Mouse (Mus musculus) heart, embryonic 11.5 days (tissue): ENCODE measurements around the gene Mettl24. TPM values are rescaled to one million over a fixed set of nuclear protein-coding genes. Genes with fewer than 3 reads are reported as not detected.

Experiments
- ATAC-seq: fragments of 200-750 bp; cut with Nextera tagmentation; replicated peaks from 2 replicates; pipeline ENCODE4 v1.8.0; 2017; ENCODE audit warnings: moderate library complexity; ENCODE audit not compliant: insufficient number of reproducible peaks, low FRiP score, low TSS enrichment
- H3K27ac ChIP-seq: fragments of 300-500 bp; sonication (generic); 2 replicates; pipeline ENCODE4 v1.5.1; 2014; ENCODE audit warnings: mild to moderate bottlenecking, low read depth, low read length
- H3K27me3 ChIP-seq: fragments of 300-500 bp; sonication (generic); 2 replicates; pipeline ENCODE4 v1.6.1; 2014; ENCODE audit warnings: mild to moderate bottlenecking, low read length, mixed read lengths; ENCODE audit not compliant: control insufficient read depth, insufficient read depth
- H3K36me3 ChIP-seq: fragments of 300-500 bp; sonication (generic); 2 replicates; pipeline ENCODE4 v1.6.1; 2014; ENCODE audit warnings: mild to moderate bottlenecking, low read length, moderate library complexity, mixed read lengths; ENCODE audit not compliant: control insufficient read depth, insufficient read depth
- H3K4me1 ChIP-seq: fragments of 300-500 bp; sonication (generic); 2 replicates; pipeline ENCODE4 v1.6.1; 2014; ENCODE audit warnings: low read length; ENCODE audit not compliant: control insufficient read depth, insufficient read depth
- H3K4me2 ChIP-seq: fragments of 300-500 bp; sonication (generic); 2 replicates; pipeline ENCODE4 v1.6.1; 2014; ENCODE audit warnings: mild to moderate bottlenecking, moderate library complexity
- H3K4me3 ChIP-seq: fragments of 300-500 bp; sonication (generic); 2 replicates; pipeline ENCODE4 v1.5.1; 2014; ENCODE audit warnings: low read depth, low read length
- H3K9ac ChIP-seq: fragments of 300-500 bp; sonication (generic); 2 replicates; pipeline ENCODE4 v1.6.1; 2014; ENCODE audit warnings: mild to moderate bottlenecking, low read depth, low read length, moderate library complexity
- H3K9me3 ChIP-seq: fragments of 300-500 bp; sonication (generic); replicated peaks from 2 replicates; pipeline ENCODE4 v1.6.1; 2016; ENCODE audit warnings: low read length; ENCODE audit not compliant: control insufficient read depth
- WGBS: fragments of 180-500 bp; shearing (Covaris S2); extraction: QIAGEN DNeasy Blood & Tissue Kit; methylation state at CpG from one replicate; pipeline ENCODE4 v1.1.7; 2014; ENCODE audit not compliant: insufficient replicate concordance; 5-methylcytosine and 5-hydroxymethylcytosine counted together
- polyA plus RNA-seq: library from polyadenylated mRNA; unstranded; fragments of >200 nt; fragmentation: Nextera tagmentation; extraction: Ambion mirVana; gene quantifications from 2 replicates; pipeline ENCODE4 v1.2.1, GENCODE M21; 2014

The Mettl24 gene
- polyA plus RNA-seq, 1 experiment from 2014 or later = 2.0 TPM

GRCm38 (mm10) chr10:40847176-40847874 lies 164.2 kb downstream of the Mettl24 start:
- Histone ChIP-seq H3K9ac (no peak overlapping the region), H3K27me3 (no peaks in the 10 kb centered on the region), H3K36me3 (peaks cover 8% of the 10 kb centered on the region; the same call in 1 of the 2 replicates), H3K27ac (no peak overlapping the region), H3K9me3 (no peaks in the 10 kb centered on the region), H3K4me1 (peaks cover 6% of the 10 kb centered on the region; the same call in 1 of the 2 replicates), H3K4me2 (no peak overlapping the region), H3K4me3 (no peak overlapping the region)
- no peak for ATAC-seq
- WGBS = 94% methylated on average over 10 of the region's 10 CpGs

GRCm38 (mm10) chr10:40850644-40851043 lies 167.6 kb downstream of the Mettl24 start:
- Histone ChIP-seq H3K27ac (no peak overlapping the region), H3K4me2 (no peak overlapping the region), H3K27me3 (no peaks in the 10 kb centered on the region), H3K4me1 (no peaks in the 10 kb centered on the region), H3K4me3 (no peak overlapping the region), H3K9ac (no peak overlapping the region), H3K36me3 (0 out of 2 replicates have a peak, but pooled peaks cover 2% of the 10 kb centered on the region), H3K9me3 (no peaks in the 10 kb centered on the region)
- ATAC-seq = no peak
- 89% methylated on average over 2 of the region's 2 CpGs for WGBS

- Histone ChIP-seq H3K4me1 (no peaks in the 10 kb centered on the region), H3K27ac (no peak overlapping the region), H3K4me2 (no peak overlapping the region), H3K9ac (no peak overlapping the region), H3K9me3 (no peaks in the 10 kb centered on the region), H3K27me3 (no peaks in the 10 kb centered on the region), H3K4me3 (no peak overlapping the region), H3K36me3 (peaks cover 2% of the 10 kb centered on the region; the same call in 1 of the 2 replicates)
- no peak for ATAC-seq
These were observed 168.1 kb downstream of the Mettl24 start for GRCm38 (mm10) chr10:40851138-40851537.

- no peaks in the 10 kb centered on the region for H3K4me1 ChIP-seq
- H3K4me2 ChIP-seq = no peak overlapping the region
- H3K27ac ChIP-seq = no peak overlapping the region
- WGBS = 56% methylated on average over 2 of the region's 2 CpGs
- H3K27me3 ChIP-seq = no peaks in the 10 kb centered on the region
- H3K9ac ChIP-seq = no peak overlapping the region
- H3K4me3 ChIP-seq = no peak overlapping the region
- no peaks in the 10 kb centered on the region for H3K9me3 ChIP-seq
- H3K36me3 ChIP-seq = no peaks in the 10 kb centered on the region; the same call in 1 of the 2 replicates
- ATAC-seq = no peak
These were observed 172.5 kb downstream of the Mettl24 start for GRCm38 (mm10) chr10:40855616-40856015.

- WGBS = 81% methylated on average over 7 of the region's 7 CpGs
- no peaks in the 10 kb centered on the region for H3K27me3 ChIP-seq
- H3K4me3 ChIP-seq = no peak overlapping the region
- no peak overlapping the region for H3K9ac ChIP-seq
- H3K36me3 ChIP-seq = no peaks in the 10 kb centered on the region; the same call in 1 of the 2 replicates
- no peaks in the 10 kb centered on the region for H3K9me3 ChIP-seq
- H3K27ac ChIP-seq = no peak overlapping the region
- H3K4me1 ChIP-seq = no peaks in the 10 kb centered on the region
- H3K4me2 ChIP-seq = no peak overlapping the region
- ATAC-seq = no peak
These were observed 173.6 kb downstream of the Mettl24 start for GRCm38 (mm10) chr10:40856703-40857102.

GRCm38 (mm10) chr10:40857599-40857998 lies 174.5 kb downstream of the Mettl24 start:
- no peak for ATAC-seq
- H3K27ac ChIP-seq = no peak overlapping the region
- H3K4me1 ChIP-seq = no peaks in the 10 kb centered on the region
- 77% methylated on average over 8 of the region's 8 CpGs for WGBS
- H3K4me2 ChIP-seq = no peak overlapping the region
- H3K27me3 ChIP-seq = no peaks in the 10 kb centered on the region
- H3K36me3 ChIP-seq = no peaks in the 10 kb centered on the region; the same call in 1 of the 2 replicates
- H3K4me3 ChIP-seq = no peak overlapping the region
- H3K9me3 ChIP-seq = no peaks in the 10 kb centered on the region
- H3K9ac ChIP-seq = no peak overlapping the region

Other genes with a start within 250 kb of the Mettl24 start
- not detected in 2 replicates for gene Slc22a16, start 112.9 kb upstream of the Mettl24 start, polyA plus RNA-seq
- 5.3 and 6.0 TPM in 2 replicates for gene Ddo, start 53.3 kb upstream of the Mettl24 start, polyA plus RNA-seq
- gene Cdc40, start 200.0 kb downstream of the Mettl24 start, polyA plus RNA-seq = 23.3 and 26.5 TPM in 2 replicates
- gene Wasf1, start 200.2 kb downstream of the Mettl24 start, polyA plus RNA-seq = 16.6 and 19.5 TPM in 2 replicates